Mouse (Mus musculus): Measurements from ENCODE around the gene Slc25a17. TPM values are rescaled to one million over a fixed set of nuclear protein-coding genes. Genes with fewer than 3 reads are reported as not detected.

Gene Slc25a17
- polyA plus RNA-seq, 1 experiment from 2014 or later: 114 TPM

Other genes with a start within 250 kb of the Slc25a17 start
- 29.2 and 29.4 TPM in 2 replicates for gene Mrtfa, start 170.1 kb downstream of the Slc25a17 start, polyA plus RNA-seq (2016; fragmentation: Nextera tagmentation; extraction: Ambion mirVana)
- 0.81 and 0.98 TPM in 2 replicates for gene Mchr1, start 125.3 kb downstream of the Slc25a17 start, polyA plus RNA-seq (2016; fragmentation: Nextera tagmentation; extraction: Ambion mirVana)
- 202 and 203 TPM in 2 replicates for gene St13, start 39.3 kb upstream of the Slc25a17 start, polyA plus RNA-seq (2016; fragmentation: Nextera tagmentation; extraction: Ambion mirVana)
- gene Xpnpep3, start 39.3 kb upstream of the Slc25a17 start, polyA plus RNA-seq (2016; fragmentation: Nextera tagmentation; extraction: Ambion mirVana): 11.3 and 12.6 TPM in 2 replicates
- 2.4 and 3.3 TPM in 2 replicates for gene Dnajb7, start 47.5 kb upstream of the Slc25a17 start, polyA plus RNA-seq (2016; fragmentation: Nextera tagmentation; extraction: Ambion mirVana)
- 493 and 541 TPM in 2 replicates for gene Rbx1, start 105.5 kb upstream of the Slc25a17 start, polyA plus RNA-seq (2016; fragmentation: Nextera tagmentation; extraction: Ambion mirVana)
- 27.2 and 30.9 TPM in 2 replicates for gene Ep300, start 224.5 kb upstream of the Slc25a17 start, polyA plus RNA-seq (2016; fragmentation: Nextera tagmentation; extraction: Ambion mirVana)